Mouse (Mus musculus) layer of hippocampus, adult 9-11 months (tissue): ENCODE results near the gene Shisa5.

Source experiments
- DNase-seq: peaks from one replicate; pipeline ENCODE4 v3.0.0; 2022

The Shisa5 gene

GRCm38 (mm10) chr9:109055271-109056030 is 17.1 kb downstream of the Shisa5 start:
- DNase-seq: peak; percentile 55

GRCm38 (mm10) chr9:109056081-109056690 is 17.8 kb downstream of the Shisa5 start:
- DNase-seq: no peak

- DNase-seq: no peak
These were observed 18.6 kb downstream of the Shisa5 start for GRCm38 (mm10) chr9:109056916-109057315.

GRCm38 (mm10) chr9:109057543-109057942 is 19.2 kb downstream of the Shisa5 start:
- DNase-seq: no peak

GRCm38 (mm10) chr9:109058006-109058765 is 19.8 kb downstream of the Shisa5 start:
- no peak for DNase-seq

- peak; percentile 93 for DNase-seq
These were observed 21.0 kb downstream of the Shisa5 start, which contains the start of gene Trex1 for GRCm38 (mm10) chr9:109059136-109059903. Trex1 (minus strand) TSS chr9:109059734.

GRCm38 (mm10) chr9:109060184-109060897 is 22.0 kb downstream of the Shisa5 start:
- DNase-seq: no peak

GRCm38 (mm10) chr9:109060898-109061295 is 22.5 kb downstream of the Shisa5 start:
- DNase-seq: no peak

GRCm38 (mm10) chr9:109068095-109068735 is 29.9 kb downstream of the Shisa5 start:
- DNase-seq: no peak

- peak; percentile 94 for DNase-seq
These were observed 35.6 kb downstream of the Shisa5 start, which contains the start of gene Atrip for GRCm38 (mm10) chr9:109073661-109074573. Atrip (minus strand) TSS chr9:109074124.

GRCm38 (mm10) chr9:109080516-109080915 is 42.2 kb downstream of the Shisa5 start:
- DNase-seq: no peak

- no peak for DNase-seq
These were observed 43.4 kb downstream of the Shisa5 start for GRCm38 (mm10) chr9:109081749-109082123.

GRCm38 (mm10) chr9:109082124-109082800 is 43.9 kb downstream of the Shisa5 start, which contains the start of the genes Ccdc51 and Tma7:
Ccdc51 (plus strand) TSS chr9:109082493.
Tma7 (minus strand) TSS chr9:109082587.
- DNase-seq: peak; percentile 93

- DNase-seq: no peak
These were observed 46.6 kb downstream of the Shisa5 start for GRCm38 (mm10) chr9:109084922-109085321.

- peak; percentile 38 for DNase-seq
These were observed 49.6 kb downstream of the Shisa5 start for GRCm38 (mm10) chr9:109087987-109088386.

GRCm38 (mm10) chr9:109090446-109090845 is 52.1 kb downstream of the Shisa5 start:
- DNase-seq: no peak

- DNase-seq: no peak
These were observed 53.4 kb downstream of the Shisa5 start for GRCm38 (mm10) chr9:109091802-109092201.

- no peak for DNase-seq
These were observed 54.4 kb downstream of the Shisa5 start for GRCm38 (mm10) chr9:109092799-109093198.

GRCm38 (mm10) chr9:109093786-109094552 is 55.6 kb downstream of the Shisa5 start:
- no peak for DNase-seq
